Mouse (Mus musculus): ENCODE results near the gene Slc35f4. TPM values are rescaled to one million over a fixed set of nuclear protein-coding genes. Genes with fewer than 3 reads are reported as not detected.

Slc35f4 gene
- not detected in 2 replicates for total RNA-seq (2021)
- long read RNA-seq = 0 reads

DNA sequence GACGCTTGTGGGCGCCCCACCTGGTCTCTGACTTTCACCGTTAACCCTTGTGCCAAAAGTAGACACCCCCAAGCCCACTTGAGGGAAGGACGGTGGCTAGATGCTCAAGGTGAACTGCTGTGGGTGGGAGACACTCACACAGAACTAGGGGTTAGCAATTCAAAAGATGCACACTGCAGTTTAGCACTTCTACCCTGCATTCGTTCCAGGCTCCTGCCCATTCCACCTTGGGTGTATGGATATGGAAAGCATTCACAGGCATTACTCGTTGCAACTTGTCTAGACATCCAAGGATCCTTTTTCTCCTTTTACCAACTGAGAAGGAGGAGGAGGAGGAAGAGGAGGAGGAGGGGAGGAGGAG is at the start of gene Slc35f4:
Slc35f4 (minus strand) TSS at position 116 of the 361 bp plus-strand sequence.
- no peak for DNase-seq

DNA sequence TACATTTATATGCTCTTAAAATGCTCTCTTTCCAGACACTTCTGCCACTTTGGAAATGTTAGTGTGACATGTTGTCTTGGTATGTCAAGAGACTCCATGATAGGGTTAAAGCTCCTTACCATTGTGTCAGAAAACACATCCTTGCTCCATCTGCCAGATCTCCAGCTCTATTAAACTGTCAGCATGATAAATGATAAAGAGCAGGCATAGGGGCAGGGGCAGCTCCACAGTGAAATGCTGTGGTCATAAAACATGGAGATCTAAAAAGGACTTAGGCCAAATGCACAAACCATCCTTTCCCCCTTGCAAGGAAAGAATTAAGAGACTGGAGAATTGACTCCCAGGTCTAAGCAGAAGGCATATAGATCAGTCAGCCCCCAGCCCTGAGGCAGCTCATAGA is 42.5 kb upstream of the Slc35f4 start:
- no peak for DNase-seq

DNA sequence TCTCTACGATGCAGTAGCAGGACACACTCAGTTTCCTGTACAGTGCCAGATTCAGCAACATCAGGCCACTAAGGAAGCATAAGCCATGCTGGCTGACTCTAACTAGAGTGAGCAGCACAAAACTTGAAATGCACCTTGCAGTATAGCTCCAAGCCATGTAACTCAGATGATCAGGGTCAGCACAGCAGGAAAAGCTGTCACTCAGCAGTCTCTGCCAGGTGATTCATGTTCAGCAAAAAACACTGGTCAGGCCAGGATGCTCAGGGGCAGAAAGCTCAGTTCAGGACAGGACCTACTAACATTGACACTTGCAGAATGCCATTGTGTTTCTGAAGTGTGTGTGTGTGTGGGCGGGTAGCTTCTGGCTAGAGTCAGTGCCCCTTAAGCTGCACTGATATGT is 34.9 kb upstream of the Slc35f4 start:
- DNase-seq = no peak

DNA sequence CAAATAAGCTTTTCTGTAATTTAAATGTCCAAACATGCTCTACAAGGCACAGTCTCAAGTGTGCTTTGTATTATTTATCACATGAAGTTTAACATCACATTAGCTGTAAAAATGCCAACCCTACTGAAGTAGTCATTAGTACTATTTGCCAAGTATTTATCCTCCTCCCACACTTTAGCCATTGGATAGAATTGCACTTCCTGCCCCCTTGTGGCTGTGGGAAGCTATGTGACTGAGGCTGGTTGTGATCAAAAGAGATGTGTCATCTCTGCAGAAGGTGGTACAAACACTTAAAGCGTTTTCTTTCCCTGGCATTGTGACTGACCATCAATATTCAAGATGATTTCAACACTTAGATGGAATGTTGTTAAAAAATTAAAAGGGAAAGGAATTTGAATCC is 14.3 kb upstream of the Slc35f4 start:
- peak; percentile 24 for DNase-seq

DNA sequence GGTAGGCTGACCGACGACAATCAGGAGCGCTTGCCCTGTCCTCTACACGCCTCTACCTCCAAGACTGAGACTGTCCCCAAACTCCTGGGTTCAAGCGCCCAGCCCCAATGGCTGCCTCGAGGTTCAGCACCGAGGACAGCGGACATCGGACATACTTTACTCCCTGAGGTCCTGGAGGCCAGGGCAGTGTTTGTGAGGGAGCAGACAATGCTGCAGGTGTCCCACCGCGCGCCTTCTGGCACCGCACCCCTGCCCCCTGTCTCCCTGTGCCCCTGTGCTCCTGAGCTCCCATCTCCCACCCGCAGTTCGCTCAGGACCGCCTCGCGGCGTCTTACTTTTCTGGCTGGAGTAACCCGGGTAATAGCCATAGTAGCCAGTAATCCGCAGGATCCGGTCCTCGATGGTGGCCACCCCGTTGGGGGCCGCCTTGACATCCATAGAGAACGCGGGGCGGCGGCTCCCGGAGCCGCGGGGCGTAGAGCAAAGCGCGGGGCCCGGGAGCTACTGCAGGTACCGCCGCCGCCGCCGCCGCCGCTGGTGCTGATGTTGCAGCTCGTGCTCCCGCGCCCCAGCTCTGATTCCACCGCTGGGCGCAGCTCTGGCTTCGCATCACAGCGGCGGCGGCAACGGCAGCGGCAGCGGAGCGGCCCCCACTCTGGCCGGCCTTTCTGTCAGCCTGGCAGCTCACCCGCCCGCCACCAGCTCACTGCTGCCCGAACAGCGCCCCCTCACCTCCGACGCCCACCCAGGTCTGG is 493 bp downstream of the Slc35f4 start:
- peak; percentile 81 for DNase-seq

DNA sequence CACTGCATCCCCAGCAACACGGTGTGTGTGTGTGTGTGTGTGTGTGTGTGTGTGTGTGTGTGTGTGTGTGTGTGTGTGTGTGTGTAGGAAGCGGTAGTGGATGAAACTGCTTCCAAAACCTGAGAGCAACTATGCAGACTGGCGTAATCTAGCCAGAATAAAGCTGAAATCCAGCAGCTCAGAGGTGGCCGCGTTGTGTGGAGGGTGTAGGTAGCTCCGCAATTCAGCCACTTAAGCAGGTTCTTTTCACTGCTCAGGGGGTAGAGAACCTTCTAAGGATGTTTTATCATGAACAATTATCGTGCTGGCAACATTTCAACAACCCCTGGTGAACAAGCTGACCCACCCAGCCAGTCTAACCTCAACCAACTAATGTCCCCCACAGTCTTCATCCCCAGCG is 1.2 kb downstream of the Slc35f4 start:
- no peak for DNase-seq

DNA sequence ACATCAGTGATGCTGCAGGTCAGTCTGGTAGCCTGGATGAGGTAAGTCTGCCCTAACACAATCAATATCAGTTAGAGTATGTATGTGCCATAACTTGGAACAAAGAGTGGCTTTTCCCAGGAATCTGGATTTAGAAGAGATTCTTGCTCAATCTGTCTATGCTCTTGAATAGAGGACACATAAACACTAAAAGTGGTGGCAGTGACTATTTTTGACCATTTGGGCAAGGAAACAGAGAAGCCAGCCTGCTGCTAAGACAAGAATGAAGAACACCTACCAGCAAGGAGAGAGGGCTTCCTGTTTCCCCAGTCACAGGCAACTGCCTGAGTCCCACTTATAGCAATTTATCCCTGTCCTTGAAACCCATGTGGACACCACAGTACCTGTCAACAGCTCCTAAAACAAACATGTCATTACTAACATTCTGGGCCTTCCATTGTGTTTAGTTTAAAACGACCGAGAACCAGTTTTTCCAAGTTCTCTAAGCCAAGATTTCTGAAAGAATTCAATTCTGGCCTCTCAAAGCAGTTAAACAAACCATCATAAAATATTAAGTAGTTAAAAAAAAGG is 10.7 kb downstream of the Slc35f4 start:
- DNase-seq = no peak

DNA sequence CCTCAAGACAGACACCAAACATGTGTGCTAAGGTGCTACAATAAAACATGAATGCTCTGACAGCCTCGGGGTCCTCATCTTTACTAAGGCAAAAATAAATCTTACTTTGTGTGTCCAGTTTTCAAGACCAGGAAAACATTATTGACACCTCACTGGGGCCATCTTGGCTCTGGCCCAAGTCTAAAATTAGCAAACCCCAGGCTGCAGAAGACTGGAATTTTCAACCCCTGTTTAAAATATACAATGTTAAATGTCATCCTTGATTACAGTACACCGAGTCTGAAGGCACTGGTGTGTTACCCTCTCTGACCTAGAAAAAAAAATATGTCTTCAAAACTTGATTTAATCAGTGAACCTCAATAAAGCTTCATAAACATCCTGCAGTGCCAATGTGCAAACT is 11.7 kb downstream of the Slc35f4 start:
- no peak for DNase-seq

DNA sequence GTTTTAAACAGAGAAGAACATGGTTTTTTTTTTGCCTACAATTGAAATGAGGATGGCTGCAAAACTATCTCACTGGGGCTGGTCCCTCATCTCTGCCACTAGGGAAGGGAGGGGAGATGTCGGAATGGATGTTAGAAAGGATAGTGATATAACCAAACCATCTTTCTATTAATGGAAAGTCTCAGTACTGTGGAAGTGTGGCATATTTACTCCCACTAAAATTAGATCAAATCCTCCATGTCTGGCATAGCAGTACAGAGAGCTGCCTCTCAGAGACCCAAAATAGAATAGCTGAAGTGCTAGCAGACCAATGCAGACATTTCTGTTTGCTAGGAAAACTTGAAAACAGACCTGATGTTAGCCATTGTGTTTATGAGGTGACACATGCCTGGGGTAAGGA is 30.7 kb downstream of the Slc35f4 start:
- DNase-seq = no peak

DNA sequence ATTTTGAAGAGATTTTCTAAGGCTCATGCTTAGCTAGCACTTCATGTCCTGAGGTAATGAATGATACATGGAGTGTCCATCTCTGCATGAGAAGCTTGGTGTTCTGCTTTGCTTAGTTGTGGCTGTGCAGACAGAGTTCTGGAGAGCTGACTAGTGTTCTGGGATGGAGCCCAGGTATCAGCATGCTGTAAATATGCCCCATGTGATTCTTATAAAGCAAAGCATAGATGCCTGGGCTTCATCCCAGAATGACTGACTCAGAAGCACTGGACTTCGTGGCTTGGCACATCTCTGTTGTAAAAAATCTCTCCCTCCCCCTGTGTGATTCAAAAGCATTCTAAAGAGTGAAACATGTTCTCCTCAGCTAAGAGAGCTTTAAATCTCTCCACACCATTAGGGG is 32.1 kb downstream of the Slc35f4 start:
- no peak for DNase-seq

DNA sequence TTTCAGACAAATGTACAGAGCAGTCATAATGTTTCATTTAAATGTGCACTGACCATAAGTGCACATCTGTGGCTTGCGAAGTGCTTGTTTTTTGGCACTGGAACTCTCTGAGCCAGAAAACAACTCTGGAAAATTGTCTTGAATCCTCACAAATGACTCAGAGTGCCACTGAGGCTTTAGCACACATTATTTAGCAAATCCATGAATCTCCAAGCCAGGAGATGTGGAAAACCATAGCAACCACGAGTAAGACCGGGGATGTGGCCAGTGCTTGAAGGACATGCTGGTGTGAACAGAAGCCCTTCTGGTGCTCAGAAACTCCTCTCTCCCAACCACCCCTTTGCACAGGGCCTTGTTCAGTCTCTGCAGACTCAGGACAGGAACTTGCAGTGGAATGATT is 33.3 kb downstream of the Slc35f4 start:
- no peak for DNase-seq

DNA sequence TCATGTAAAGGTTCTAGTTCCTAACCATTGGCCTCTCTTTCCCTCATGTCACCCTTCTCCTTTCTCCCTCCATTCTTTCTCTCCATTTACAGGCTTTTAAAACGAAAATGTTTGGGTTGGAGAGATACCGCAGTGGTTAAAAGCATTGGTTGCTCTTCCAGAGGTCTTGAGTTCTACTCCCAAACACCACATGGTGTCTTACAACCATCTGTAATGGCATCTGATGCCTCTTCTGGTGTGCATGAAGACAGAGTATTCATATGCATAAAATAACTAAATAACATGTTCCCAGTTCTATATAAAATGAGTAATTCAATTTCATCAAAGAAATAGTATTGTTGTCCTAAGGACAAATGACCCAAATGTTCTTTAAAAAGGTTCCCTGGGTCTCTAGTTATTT is 49.2 kb downstream of the Slc35f4 start:
- DNase-seq = no peak

DNA sequence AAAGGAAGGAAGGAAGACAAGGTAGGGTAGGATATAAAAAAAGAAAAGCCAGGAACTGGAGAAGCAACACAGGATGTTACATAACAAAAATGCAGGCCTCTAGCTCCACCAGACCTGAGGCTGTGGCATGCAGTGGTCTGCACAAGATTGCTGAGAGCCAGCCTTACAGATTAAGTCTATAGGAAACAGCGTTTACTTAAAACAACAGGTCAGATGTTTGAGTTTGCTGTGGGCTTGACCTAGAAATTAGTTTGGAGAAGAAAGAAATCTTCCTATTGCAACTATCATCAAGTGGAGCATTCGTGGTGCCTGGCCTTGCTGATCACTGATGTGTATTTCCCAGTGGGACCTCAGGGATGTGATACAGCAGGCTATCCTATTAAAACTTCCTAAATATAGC is 64.1 kb downstream of the Slc35f4 start:
- no peak for DNase-seq

DNA sequence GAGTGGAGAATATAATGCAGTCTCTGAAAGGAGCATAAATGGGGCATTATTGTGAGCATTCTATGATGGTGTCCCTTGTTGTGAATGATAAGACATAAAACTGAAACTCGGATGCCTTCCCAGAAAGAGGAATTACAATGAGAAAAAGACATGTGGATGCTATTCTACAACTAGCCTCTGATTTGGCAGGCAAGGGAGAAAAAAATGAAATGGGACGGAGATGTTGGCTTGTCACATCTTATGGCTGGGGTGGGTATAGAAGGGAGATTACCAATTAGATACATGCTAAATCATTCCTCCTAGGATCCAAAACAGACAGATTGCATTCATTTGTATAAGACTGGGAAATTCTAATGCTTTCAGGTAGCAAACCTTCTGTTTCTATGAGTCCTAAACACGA is 65.0 kb downstream of the Slc35f4 start:
- DNase-seq = no peak

DNA sequence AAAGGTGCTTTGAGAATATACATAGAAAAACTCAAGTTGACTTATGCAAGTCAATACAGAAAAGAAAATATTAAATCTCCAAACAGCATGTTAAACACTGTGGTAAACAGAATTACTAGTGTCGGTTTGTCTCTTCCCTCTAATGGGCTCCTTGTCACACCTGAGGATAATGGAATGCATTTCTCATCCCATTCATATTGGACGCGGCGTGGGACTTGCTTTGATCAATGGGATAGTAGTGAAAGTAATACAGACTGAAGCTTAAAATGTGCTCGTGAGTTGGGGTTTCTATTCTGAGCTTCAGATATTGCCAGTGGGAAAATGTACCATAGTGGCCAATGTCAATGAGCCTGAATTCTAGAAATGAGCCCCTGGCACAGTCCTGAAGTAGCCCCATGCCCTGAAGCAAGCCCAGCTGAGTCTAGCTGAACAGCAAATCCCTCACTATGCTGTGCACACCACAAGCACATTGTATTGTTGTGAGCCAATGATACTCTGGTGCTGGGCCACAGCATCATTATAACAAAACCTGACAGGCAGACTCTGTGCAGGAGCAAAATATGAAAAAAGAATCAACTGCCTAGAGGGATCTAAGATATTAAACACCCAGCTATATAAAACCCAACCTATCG is 71.4 kb downstream of the Slc35f4 start:
- no peak for DNase-seq

DNA sequence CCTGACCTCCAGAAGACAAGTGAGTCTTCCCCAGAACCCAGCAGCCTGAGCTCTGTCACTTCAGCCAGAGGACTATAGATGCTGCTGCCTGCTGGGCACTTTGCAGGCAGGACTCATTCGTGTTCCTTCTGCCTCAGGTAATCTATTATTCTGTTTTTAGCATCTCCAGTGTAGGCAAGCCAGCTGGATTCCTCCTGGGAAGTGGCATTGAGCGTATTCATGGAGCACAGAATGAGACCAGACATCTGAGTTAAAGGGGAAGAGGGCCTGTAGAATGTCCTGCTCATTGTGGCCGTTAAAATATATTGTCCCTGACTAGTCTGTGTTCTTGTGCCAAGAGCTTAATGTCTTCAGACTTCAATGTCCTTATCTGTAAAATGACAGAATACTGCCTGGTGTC is 72.1 kb downstream of the Slc35f4 start:
- no peak for DNase-seq

DNA sequence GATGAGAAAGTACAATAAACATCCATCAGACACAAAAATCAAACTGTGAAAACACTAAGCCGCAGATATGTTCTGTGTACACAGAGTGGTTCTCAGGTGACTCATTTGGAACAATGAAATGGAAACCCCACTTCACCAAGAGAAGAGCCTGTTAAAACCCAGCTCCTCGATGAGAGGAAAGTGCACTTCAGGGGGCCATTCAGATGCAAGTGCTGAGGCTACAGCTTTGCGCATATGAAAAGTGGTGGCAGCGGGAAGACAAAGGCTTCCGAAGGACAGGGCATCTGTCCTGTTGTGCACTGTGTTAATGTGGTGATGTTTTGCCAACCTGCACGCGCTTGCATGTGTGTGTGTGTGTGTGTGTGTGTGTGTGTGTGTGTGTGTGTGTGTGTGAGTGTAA is 78.2 kb downstream of the Slc35f4 start:
- no peak for DNase-seq

DNA sequence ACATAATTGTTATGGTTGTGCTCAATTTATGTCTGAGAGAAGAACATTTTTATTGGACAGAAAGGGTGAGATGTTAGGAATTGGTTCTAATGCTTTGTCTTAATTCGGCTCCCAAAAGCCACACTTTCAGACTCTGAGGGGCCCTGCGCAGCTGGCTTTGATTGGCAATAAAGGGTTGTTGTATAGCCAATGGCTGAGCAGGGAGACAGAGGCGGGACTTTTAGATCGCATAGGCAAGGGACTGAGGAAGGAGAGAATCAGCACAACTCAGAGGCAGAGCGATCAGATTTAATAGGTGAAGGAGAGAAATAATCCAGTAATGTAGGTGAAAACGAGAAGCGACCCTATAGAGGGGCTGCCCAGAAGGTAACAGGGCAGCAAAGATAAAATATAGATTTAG is 79.4 kb downstream of the Slc35f4 start:
- no peak for DNase-seq

DNA sequence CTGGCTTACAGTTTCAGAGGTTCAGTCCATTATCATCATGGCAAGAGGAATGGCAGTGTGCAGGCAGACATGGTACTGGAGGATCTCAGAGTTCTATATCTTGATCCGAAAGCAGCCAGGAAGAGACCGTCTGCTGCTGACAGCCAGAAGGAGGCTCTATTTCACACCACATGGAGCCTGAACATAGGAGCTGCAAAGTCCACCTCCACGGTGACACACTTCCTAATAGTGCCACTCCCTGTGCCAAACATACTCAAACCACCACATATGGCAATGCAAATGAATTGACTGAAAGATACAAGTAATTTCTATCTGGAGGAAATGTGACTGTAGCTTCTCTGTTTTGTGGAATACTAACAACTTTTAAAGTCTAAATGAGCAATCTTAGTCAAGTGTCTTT is 89.0 kb downstream of the Slc35f4 start:
- no peak for DNase-seq

DNA sequence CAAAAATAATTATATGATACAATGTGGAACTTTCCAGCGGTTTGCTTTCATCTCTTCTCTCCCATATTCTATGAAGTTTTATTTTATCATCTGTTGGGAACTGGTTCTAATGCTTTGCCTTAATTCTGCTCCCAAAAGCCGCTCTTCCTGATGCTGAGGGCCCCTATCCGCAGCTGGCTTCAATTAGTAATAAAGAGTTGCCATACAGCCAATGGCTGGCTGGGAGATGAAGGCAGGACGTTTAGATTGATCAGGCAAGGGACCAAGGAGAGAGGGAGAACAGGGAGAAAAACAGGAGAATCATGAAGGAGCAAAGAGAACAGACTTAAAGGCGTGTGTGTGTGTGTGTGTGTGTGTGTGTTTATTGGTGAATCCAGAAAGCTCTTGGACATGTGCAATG is 94.0 kb downstream of the Slc35f4 start:
- DNase-seq = no peak

DNA sequence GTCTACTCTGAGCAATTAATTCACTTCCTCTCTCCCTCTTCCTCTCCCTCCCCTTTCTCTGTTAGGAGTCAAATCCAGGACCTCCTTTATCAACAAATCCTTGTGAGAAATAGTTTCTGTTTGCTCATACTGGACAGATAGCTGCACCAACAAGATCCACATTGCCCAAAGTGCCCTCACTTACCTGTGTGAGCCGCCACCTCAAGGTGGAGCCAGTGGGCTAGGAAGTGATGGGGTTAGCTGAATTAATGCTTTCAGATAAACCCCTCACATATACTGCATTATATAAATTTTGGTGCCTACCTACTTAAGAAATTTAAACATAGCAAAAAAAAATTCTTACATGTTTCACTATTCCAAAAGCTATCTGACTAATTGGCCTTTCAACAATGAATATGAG is 133.4 kb downstream of the Slc35f4 start:
- no peak for DNase-seq

DNA sequence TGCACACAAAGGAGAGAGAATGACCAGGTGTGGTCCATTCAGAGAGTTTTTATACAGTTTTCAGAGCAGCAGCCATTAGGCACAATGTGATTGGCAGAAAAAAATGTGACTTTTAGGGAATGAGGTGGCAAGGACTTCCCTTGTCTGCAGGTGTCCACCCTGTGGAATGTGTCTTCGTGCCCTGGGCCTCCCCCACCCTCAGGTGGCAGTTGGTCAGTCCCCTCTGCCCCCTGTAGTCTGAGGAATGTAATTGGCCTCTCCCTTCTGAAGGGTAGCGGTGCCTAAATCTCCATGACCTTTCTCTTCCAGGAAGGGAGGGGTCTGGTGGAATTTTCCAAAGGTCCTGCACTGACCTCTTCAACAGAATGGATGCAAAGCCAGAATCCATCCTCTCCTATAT is 163.7 kb downstream of the Slc35f4 start:
- DNase-seq = no peak

DNA sequence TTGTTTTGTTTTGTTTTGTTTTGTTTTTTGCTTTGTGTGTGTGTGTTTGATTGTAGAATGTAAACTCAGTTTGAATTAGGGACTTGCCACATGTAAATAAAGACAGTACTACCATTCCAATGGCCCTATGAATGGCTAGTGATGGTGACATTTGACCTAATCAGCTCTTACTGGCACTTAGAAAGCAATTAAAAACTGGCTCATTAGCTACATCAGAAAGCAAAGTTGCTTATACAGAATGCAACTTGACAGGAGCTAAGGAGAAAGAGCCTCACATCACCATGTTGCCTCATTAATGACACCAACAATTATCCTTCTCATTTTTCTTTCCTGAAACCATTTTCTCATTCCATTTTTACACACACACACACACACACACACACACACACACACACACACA is 170.3 kb downstream of the Slc35f4 start:
- DNase-seq = no peak

DNA sequence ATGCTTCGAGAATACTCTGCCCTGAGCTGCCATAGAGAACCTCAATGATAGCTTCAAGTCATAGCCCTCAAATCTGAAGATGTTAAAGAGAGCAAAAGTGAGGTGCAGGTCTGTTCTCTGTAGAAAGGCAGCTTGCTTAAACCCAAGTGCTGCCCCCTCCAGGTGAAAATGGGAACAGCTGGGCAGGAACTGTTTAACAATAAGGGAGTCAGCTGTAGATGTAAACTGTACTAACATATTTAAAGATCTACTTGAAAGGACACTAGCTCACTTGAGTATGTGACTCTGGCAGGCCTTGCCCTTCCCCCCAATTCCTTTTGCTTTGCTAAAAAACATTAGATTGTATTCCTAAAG is 177.0 kb downstream of the Slc35f4 start:
- peak; percentile 57 for DNase-seq
